Mouse (Mus musculus) liver, embryonic 14.5 days (tissue): Measurements from ENCODE around the gene 4930556J24Rik. TPM values are rescaled to one million over a fixed set of nuclear protein-coding genes. Genes with fewer than 3 reads are reported as not detected.
A peak's percentile ranks its signal among the peaks of the same experiment; 100 is the strongest.
"Not testable (repeated sequence)": the region's sequence is repeated elsewhere in the genome, so short reads cannot be mapped to it uniquely, and the experiment has no call there.

Experiments
- ATAC-seq: fragments of 200-750 bp; cut with Nextera tagmentation; 2 replicates; pipeline ENCODE4 v1.8.0; 2017; ENCODE audit warnings: moderate number of reproducible peaks, mild to moderate bottlenecking, moderate library complexity; ENCODE audit not compliant: insufficient read depth
- DNase-seq, 3 experiments: peaks; one replicate each; pipeline ENCODE4 v3.0.0-alpha.2; 2012 to 2013; ENCODE audit warnings: low read depth in 3 of 3, low spot score in 3 of 3
- H3K27ac ChIP-seq: fragments of 300-500 bp; sonication (generic); 2 replicates; pipeline ENCODE4 v1.5.1; 2014; ENCODE audit warnings: moderate library complexity, mild to moderate bottlenecking, control low read depth, inconsistent platforms
- H3K27me3 ChIP-seq: fragments of 300-500 bp; sonication (generic); 2 replicates; pipeline ENCODE4 v1.6.1; 2014; ENCODE audit warnings: mild to moderate bottlenecking, low read length, moderate library complexity; ENCODE audit not compliant: control insufficient read depth, insufficient read depth
- H3K36me3 ChIP-seq: fragments of 300-500 bp; sonication (generic); replicated peaks from 2 replicates; pipeline ENCODE4 v1.6.1; 2014; ENCODE audit warnings: low read depth; ENCODE audit not compliant: control insufficient read depth, insufficient read depth
- H3K4me1 ChIP-seq, 2 experiments: fragments of 200-500 bp in 1 of 2; fragments of 300-500 bp in 1 of 2; sonication (generic) in 1 of 2; replicated peaks; 2 replicates each; pipeline ENCODE4 v1.6.1; 2012 to 2014; ENCODE audit warnings: antibody characterized with exemption in 1 of 2, inconsistent platforms in 1 of 2, low read length in 1 of 2; ENCODE audit not compliant: control insufficient read depth in 2 of 2, insufficient read depth in 2 of 2
- H3K4me2 ChIP-seq: fragments of 300-500 bp; sonication (generic); 2 replicates; pipeline ENCODE4 v1.6.1; 2014; ENCODE audit warnings: low read depth, mild to moderate bottlenecking, control low read depth, moderate library complexity
- H3K4me3 ChIP-seq, 2 experiments: fragments of 200-500 bp in 1 of 2; fragments of 300-500 bp in 1 of 2; sonication (generic) in 1 of 2; 2 replicates each; pipeline ENCODE4 v1.5.1; 2012 to 2014; ENCODE audit warnings: low read depth in 2 of 2, low read length in 2 of 2, mild to moderate bottlenecking in 2 of 2, control low read depth in 1 of 2, inconsistent platforms in 1 of 2, moderate library complexity in 1 of 2; ENCODE audit not compliant: insufficient read depth in 1 of 2
- H3K9ac ChIP-seq: fragments of 300-500 bp; sonication (generic); replicated peaks from 2 replicates; pipeline ENCODE4 v1.6.1; 2014; ENCODE audit warnings: mild to moderate bottlenecking, control low read depth, moderate library complexity
- H3K9me3 ChIP-seq: fragments of 300-500 bp; sonication (generic); 2 replicates; pipeline ENCODE4 v1.6.1; 2016; ENCODE audit warnings: low read length, mixed read lengths; ENCODE audit not compliant: control insufficient read depth
- CTCF ChIP-seq: IDR thresholded peaks from 2 replicates; pipeline ENCODE4 v1.5.1; 2016; ENCODE audit warnings: antibody characterized with exemption, low read depth, control low read depth
- EP300 ChIP-seq: IDR thresholded peaks from 2 replicates; pipeline ENCODE4 v1.6.1; 2016; ENCODE audit warnings: antibody characterized with exemption, low read depth
- WGBS: fragments of 180-500 bp; shearing (Covaris S2); extraction: QIAGEN DNeasy Blood & Tissue Kit; methylation state at CpG from one replicate; pipeline ENCODE4 v1.1.7; 2014; ENCODE audit not compliant: insufficient replicate concordance; 5-methylcytosine and 5-hydroxymethylcytosine counted together
- polyA plus RNA-seq, 2 experiments: library from polyadenylated mRNA; depleted of rRNA in 1 of 2; stranded (reverse) in 1 of 2; unstranded in 1 of 2; fragments of >200 nt; fragmentation: Nextera tagmentation in 1 of 2; extraction: Ambion mirVana in 1 of 2; gene quantifications; 2 replicates each; pipeline versions ENCODE4 v1.2.1 to v1.2.3; 2012 to 2014

Gene 4930556J24Rik
- polyA plus RNA-seq, 2 experiments = not detected

DNA sequence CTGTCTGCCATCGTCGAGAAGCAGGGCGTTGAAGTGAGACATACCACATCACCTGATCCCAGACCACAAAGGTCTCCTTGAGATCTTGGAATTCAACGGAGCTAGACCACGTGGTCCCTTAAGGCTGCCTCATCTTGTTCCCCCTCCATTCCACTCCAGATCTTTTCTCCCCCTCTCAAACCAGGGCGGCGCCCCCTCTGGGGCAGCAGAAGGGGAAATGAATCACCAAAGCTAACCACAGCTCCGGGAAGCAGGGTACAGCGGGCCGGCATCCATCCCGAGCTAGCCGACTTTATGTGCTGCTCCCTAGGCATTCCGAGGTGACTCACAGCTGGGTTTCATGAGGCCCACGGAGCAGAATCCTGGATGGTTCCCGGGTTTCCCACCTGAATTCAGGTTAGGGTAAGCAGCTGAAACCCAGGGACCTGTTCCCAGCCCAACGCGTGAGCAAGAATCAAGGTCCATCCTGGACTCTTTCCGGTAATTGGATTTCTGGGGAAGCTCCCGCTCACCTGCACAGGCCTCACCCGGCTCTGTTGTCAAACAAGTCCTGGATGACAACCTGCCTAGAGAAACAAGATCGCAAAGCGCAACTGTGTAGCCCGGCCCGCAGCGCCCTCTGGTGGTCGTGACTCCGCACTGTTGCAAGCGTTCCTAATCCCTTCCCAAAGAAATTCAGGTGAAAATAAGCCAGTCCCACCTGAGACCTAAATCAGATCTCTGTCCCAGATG lies 62.3 kb downstream of the 4930556J24Rik start, which contains the start of gene Slc35e4:
Gene Slc35e4, minus strand, starts transcription at position 556 of the 732 bp plus-strand sequence.
- Histone ChIP-seq H3K27ac (no peak within 1 kb of the TSS), H3K9ac (no peak within 1 kb of the TSS), H3K4me1 (peaks cover 4 to 8% of the 10 kb centered on the region in 2 experiments; a peak in 3 of 4 replicates), H3K36me3 (no peaks in the 10 kb centered on the region), H3K27me3 (peaks cover 27% of the 10 kb centered on the region), H3K4me2 (peak within 1 kb of the TSS; percentile 58), H3K9me3 (no peaks in the 10 kb centered on the region), H3K4me3 (peak within 1 kb of the TSS; percentile 37 to 38)
- WGBS = under 1% methylated on average over 28 of the region's 28 CpGs
- peak; percentile 96 for TF ChIP-seq CTCF
- TF ChIP-seq EP300 = no peak
- ATAC-seq = peak; percentile 32; the same call in 1 of the 2 replicates
- DNase-seq = no peak

GRCm38 (mm10) chr11:3913316-3914108 lies 63.1 kb downstream of the 4930556J24Rik start:
- WGBS = under 1% methylated on average over 65 of the region's 65 CpGs
- no peak overlapping the region for H3K9ac ChIP-seq
- H3K4me1 ChIP-seq = peaks cover 4 to 8% of the 10 kb centered on the region in 2 experiments; a peak in 3 of 4 replicates
- H3K36me3 ChIP-seq = no peaks in the 10 kb centered on the region
- H3K4me3 ChIP-seq = peak overlapping the region; percentile 37 to 38
- DNase-seq (peak; percentile 46 to 55 (median 48)), ATAC-seq (peak; percentile 77)
- H3K4me2 ChIP-seq = peak overlapping the region; percentile 58
- H3K27ac ChIP-seq = no peak overlapping the region
- no peak for TF ChIP-seq EP300
- TF ChIP-seq CTCF = no peak
- H3K9me3 ChIP-seq = no peaks in the 10 kb centered on the region
- peaks cover 27% of the 10 kb centered on the region for H3K27me3 ChIP-seq

DNA sequence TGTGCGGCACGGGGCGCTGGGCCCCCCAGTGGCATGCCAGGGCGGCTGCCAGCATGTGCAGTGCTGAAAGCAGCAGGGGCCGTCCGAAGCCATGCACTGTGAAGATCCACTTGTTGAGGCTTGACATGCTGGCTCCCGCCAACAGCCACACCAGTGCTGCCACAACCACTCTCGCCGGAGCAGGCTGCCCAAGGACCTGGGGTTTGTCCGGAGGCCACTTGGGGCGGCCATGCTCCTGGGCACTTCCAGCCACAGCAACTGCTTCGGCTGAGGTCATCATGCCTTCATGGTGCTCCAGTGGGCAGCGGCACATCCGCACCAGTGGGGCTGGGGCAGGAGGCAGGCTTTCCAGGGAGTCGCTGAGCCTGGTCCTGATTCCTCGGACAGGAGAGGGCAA lies 63.7 kb downstream of the 4930556J24Rik start:
- no peak overlapping the region for H3K9ac ChIP-seq
- peaks cover 4 to 8% of the 10 kb centered on the region in 2 experiments; a peak in 3 of 4 replicates for H3K4me1 ChIP-seq
- no peaks in the 10 kb centered on the region for H3K36me3 ChIP-seq
- peak overlapping the region; percentile 58 for H3K4me2 ChIP-seq
- ATAC-seq = no peak
- TF ChIP-seq CTCF (no peak; the same call in 1 of the 2 replicates), EP300 (no peak)
- 6% methylated on average over 16 of the region's 16 CpGs for WGBS
- peak overlapping the region in 1 of 2 experiments; percentile 38; a peak in 2 of 4 replicates for H3K4me3 ChIP-seq
- H3K27ac ChIP-seq = no peak overlapping the region
- no peaks in the 10 kb centered on the region for H3K9me3 ChIP-seq
- DNase-seq = no peak
- H3K27me3 ChIP-seq = peaks cover 27% of the 10 kb centered on the region

DNA sequence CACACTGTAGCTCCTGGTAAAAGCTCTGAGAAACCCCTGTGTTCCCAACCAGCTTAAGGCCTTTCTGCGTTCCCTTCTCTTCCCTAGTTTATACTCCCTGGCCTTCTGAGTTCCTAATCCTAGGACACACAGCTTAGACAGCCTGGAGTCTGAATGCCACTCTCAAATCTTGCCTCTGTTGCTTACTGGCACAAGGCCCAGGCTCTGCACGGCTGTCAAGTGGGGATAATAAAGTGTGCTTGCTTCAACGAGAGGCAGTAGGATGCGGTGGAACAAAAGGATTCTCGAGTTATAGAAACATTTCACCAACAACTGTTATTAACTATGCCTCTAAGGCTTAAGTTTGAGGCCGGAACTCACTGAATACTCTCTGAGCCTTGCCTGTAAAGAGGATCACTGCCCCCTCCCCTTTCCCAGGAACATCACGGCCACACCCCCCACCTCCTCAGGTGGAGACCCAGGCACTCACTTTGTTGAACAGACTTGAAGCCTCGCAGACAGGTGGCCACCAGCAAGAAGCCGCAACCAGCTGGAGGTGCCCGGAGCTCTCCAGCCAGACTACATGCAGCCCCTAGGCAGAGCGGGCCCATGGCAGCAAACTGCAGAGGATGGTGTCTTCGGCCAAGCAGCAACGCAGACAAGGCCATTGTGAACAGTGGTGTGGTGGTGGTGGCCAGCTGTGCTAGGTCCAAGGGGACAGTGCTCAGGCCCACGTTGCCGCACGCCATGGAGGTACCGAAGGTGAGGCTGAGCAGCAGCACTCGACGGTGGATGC lies 64.3 kb downstream of the 4930556J24Rik start:
- H3K9me3 ChIP-seq = no peaks in the 10 kb centered on the region
- H3K4me1 ChIP-seq = peaks cover 4 to 8% of the 10 kb centered on the region in 2 experiments; a peak in 3 of 4 replicates
- no peak overlapping the region for H3K27ac ChIP-seq
- TF ChIP-seq CTCF (no peak), EP300 (no peak)
- no peak overlapping the region for H3K4me3 ChIP-seq
- H3K4me2 ChIP-seq = peak overlapping the region; percentile 58; the same call in 1 of the 2 replicates
- no peak for DNase-seq
- no peaks in the 10 kb centered on the region for H3K36me3 ChIP-seq
- 31% methylated on average over 19 of the region's 19 CpGs for whole genome bisulfite sequencing
- ATAC-seq = no peak
- peaks cover 27% of the 10 kb centered on the region for H3K27me3 ChIP-seq
- H3K9ac ChIP-seq = no peak overlapping the region

GRCm38 (mm10) chr11:3911440-3911839 lies 65.1 kb downstream of the 4930556J24Rik start:
- H3K9me3 ChIP-seq, DNase-seq, H3K36me3 ChIP-seq, H3K4me3 ChIP-seq, H3K4me2 ChIP-seq, ATAC-seq, H3K4me1 ChIP-seq, H3K9ac ChIP-seq, H3K27ac ChIP-seq: not testable (repeated sequence)
- peaks cover 27% of the 10 kb centered on the region for H3K27me3 ChIP-seq
- 55% methylated on average over 6 of the region's 6 CpGs for WGBS
